Mouse (Mus musculus) cerebellum, adult 9-10 months (tissue): ENCODE data around the gene Prkce.

Experiments
- DNase-seq: peaks from one replicate; pipeline ENCODE4 v3.0.0; 2022

Gene Prkce

DNA sequence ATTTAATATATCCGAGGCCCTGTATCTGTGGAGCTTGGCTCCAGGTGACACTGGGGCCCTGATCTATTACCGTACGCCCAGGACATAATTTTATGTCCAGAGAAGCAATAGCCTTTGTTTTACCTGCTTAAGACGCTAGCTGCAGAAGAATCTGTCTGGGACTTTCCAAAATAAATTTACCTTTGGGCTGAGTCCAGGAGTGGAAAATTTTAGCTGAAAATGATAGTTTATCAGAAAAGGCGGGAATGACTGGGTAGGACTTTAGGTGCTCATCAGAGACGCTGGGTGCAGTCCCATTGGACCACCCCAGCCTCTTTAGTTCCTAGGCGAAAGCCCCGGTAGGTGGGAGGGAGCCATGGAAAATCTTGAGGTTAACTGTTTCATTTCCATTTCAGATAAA lies 58.6 kb downstream of the Prkce start:
- DNase-seq, result peak; percentile 62

DNA sequence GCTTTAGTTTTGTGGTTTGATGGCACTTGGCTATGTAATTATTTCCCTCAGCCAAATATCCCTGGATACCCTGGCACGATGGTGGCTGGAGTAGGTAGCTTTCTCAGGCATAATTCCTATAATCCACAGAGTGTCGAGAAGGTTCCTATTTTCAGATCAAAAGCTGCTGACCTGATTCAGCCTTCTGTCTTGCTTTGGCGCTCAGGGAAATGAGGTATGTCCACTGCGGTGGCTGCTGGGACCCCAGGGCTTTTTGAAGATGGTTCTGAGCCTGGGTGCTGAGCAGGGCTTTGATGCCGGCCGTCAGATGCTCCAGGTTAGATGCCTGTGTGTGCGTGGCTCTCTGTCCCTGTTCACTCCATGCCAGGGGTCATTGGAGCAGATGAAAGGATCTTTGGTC lies 59.0 kb downstream of the Prkce start:
- DNase-seq, result peak; percentile 66

DNA sequence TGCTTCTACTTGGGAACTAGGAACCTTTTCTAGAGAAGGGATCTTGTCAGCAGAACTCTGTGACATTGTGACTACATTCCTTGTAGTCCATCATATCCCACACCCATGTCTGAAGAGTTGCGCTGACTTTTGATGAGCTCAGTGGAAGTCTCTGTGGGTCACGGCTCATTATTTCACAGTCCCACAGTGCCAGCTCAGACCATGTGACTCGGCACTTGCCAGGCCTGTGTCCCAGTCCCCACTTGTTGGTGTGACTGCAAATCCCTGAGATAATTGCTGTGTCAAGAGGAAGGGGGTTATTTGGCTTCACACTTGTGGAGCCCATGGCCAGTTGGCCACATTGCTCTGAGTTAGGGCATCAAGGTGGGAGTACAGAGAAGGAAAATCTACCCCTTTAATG lies 59.8 kb downstream of the Prkce start:
- DNase-seq, result no peak

DNA sequence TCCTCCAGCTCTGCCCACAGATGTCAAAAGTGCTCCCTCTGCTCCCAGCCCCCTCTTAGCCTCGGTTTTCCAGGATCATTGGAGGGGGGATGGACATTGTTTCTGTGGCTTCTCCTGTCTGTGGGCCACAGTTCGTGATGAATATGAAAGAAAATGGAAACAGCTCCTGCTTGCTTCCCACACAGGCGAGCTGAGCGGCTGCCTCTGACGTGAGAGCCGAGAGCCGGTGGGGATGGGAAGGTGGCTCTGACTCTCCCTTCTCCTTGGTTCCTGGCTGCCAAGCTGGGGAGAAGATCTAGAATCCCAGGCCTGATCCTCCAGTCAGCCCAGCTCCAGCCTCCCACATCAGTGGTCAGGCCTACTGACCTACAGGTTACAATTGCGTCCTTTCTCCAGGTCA lies 61.3 kb downstream of the Prkce start:
- no peak for DNase-seq

DNA sequence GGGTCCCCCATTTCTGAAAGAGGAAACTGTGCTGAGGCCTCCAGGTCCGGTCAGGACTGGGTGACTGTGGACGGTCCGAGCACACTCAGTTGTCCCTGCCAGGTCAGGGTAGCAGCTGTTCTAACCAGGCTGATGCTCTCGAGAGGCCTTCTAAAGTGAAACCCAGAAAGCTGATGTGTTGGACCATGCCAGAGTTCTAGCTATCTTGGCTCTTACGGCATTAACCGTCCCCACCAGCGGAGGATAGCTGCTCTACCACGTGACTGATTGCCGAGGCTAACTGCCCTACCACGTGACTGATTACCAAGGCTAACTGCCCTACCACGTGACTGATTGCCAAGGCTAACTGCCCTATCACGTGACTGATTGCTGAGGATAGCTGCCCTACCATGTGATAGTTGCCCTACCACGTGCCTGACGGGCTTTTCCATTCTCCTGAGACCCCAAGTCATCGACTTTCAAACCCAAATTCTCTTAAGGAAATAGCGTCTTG lies 62.6 kb downstream of the Prkce start:
- DNase-seq, result no peak

DNA sequence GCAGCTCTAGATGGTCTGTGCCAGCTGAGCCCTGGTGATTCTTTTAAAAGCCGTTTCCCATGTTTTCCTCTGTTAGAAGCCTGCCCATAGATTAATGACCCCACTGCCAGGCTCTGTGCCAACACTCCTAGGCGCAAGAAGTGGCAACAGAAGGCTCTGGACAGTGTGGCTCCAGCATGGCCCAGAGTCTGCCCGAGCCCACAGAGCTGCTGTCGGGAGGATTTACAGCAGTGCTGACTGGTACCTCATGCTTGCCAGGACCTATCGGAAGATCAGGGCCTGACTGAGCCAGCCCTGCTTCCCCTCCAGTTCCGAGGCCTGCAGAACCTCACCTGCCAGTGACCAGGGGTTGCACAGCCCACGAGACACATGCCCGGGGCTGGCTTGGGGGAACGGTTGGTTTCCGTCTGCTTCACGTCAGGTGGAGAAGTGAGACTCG lies 64.2 kb downstream of the Prkce start:
- peak; percentile 82 for DNase-seq

DNA sequence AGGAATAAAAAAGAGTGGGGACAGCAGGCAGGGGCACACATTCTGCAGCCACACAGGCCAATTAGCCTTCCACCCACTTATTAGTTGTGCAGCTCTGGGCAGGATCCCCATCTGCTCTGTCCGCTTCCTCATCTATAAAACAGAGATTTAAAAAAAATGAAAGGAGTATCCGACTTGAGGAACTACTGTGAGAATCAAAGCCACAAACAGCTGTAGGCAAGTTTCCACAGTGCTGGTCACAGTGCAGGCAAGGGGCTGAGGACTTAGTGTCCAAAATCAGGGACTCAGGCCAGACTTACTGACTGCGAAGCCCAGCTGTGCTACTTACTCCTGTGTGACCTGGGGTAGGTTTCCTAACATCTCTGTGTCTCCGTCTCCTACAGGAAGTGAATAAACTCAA lies 64.7 kb downstream of the Prkce start:
- no peak for DNase-seq

DNA sequence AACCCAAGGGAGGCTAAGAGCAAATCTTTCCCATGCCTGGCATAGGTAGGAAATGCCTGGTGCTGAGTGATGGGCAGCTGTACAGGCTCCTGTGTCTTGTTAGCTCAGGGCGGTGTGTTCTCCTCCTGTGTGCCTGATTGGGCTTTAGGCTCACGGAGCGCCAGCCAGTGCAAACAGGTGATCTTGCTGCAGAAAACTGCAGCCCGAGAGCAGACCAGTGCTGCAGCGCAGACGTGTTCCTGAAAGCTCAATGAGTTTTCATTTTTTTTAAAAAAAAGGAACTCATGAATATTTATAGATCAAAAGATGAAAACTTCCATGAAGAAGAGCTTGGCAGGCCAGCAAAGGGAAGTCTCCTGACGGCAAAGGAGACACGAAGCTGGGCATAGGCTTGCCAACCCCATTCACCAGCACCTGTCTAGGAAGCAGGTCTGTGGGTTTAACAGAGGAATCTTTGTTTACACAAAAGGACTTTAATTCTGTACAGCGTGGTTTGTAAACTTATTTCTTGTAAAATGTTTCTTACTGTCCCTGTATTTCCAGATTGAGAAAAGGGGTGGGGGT lies 67.1 kb downstream of the Prkce start:
- DNase-seq, result no peak

DNA sequence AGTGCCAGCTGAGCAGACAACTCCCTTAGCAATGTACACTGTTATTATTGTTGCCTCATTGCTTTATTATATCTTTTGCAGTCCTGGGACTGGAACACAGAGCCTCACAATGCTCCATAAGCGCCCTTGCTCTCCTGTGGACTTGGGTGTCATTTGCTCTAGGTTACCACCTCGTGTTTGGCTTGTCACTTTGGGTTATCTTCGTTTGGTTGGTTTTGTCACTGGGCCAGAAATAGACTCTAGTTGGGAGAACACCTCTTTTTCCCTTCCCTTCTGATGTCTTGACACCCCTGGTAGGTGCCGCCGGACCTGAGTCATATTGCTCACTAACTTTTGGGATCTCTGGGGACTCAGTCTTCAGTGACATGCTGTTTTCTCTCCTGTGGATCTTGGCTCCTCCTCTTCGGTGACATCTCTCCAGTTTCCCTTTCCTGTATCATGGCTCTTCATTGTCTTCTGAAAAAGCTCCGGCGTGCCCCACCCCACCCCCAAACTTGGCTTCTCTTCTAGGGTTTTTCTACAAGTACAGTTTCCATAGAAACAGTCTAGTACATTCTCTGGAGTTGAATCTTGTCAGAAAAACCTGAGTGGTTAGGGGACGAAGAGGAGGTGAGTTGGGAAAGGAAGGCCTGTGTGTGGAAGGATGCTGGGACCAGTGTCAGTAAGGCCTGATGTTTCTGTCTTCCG lies 68.6 kb downstream of the Prkce start:
- peak; percentile 96 for DNase-seq

DNA sequence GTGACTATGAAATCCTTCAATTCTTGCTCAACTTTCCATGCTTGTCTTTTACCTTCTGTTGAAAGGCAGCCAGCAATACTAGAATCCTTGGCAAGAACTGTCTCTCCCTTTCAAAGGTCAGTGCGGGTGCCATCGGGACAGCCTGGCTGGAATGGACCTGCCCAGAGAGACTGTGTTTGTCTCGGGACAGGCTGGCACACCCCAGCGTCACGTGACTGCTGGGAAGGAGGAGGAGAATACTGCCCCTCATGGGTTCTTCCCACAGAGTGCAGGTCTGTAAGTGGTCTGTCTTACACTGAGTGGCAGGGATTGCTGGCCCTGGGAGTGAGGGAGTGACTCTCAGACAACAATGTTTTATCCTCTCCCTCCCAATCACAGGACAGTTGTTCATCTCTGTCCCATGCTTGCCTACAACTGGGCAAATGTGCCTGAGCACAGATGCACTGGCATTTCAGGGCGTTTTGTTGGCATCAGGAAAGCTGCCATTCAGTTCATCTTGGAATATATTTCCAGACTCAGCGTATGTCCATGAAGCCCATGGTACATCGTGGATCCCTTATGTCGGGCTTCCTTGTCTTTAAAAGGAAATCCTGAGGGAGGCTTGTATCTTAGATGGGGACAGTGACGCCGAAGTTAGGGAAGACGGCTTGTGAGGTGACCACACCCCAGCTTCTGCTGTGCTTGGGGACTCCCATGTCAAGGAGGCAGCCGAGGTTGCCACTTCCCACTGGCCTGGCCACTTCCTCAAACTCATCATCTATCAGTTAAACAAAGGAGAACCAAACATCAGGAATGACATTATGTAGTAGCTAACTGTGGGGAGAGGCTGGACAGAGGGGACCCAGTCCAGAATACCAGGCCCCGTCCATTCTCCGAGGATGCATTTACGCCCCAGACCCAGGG lies 69.5 kb downstream of the Prkce start:
- peak; percentile 78 for DNase-seq

DNA sequence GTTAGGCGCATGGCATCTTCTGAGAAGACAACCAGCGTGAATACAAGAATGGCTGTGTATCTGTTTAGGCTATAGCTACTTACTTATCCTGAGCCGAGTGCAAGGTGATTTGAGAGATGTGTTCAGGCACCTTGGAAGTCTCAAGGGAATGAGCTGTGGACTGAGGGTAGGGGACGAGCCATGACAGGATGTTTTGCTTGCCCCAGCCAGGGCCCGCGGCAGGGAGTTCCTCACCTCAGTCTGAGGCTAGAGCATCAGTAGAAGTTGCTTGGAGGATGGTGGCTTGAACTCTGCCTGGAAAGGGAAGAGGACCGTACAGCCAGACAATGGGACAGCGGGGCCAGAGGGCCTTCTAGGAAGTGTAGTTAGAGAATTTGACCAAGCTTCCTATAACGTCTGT lies 74.7 kb downstream of the Prkce start:
- no peak for DNase-seq

DNA sequence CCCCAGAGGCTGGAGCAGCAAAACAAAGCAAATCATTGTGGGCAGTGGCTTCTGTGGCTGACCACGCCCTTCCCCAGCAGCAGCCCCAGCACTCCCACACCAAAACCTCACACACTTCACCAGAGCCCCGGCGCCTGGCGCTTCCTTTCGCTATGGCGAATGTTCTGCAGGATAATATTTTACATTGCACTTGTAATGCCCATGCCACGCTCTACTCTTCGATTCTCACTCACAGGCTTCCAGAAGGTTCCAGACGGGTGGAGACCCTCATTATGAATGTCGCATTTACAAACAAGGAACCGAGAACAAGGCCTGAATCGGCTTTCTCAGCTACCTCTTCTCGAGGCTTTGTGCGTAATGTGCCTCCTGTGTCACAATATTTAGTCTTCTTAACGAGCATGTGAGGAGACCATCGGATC lies 75.5 kb downstream of the Prkce start:
- DNase-seq, result no peak

DNA sequence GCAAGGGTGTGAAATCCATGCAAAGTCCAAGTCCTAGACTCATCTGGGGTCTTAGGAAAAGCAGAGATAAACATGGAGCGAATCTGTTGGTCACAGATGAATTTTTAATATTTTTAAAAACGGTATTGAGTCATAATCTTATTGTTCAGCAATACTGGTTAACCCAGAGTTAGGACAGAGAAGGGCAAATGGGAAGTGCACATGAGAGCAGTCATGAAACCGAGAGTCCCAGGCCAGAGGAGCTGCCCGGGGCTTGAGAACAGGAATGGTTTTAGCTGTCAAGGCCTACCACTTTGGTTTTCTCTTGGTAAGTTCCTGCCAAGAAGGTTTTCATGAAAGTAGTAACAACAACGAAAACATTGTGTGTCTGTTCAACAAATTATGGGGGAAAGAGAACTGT lies 76.8 kb downstream of the Prkce start:
- no peak for DNase-seq

DNA sequence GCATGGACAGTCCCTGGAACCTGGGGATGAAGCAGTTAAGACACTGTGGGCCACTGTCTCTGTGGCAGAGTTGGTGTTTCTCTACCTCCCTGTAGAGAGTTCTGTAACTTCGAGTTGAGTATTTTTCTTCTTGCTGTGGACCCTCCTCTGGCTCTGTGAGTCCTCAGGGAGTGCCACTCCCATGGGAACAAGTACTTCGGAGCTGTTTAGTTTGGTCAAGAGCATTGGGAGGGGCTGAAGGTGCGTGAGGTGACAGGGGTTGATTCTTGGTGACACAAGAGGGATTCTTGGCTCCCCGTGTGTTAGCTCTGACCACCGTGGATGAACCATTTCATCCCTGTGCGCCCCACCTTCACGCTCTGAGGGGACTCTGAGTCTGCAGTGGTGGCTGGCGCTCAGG lies 81.2 kb downstream of the Prkce start:
- no peak for DNase-seq

DNA sequence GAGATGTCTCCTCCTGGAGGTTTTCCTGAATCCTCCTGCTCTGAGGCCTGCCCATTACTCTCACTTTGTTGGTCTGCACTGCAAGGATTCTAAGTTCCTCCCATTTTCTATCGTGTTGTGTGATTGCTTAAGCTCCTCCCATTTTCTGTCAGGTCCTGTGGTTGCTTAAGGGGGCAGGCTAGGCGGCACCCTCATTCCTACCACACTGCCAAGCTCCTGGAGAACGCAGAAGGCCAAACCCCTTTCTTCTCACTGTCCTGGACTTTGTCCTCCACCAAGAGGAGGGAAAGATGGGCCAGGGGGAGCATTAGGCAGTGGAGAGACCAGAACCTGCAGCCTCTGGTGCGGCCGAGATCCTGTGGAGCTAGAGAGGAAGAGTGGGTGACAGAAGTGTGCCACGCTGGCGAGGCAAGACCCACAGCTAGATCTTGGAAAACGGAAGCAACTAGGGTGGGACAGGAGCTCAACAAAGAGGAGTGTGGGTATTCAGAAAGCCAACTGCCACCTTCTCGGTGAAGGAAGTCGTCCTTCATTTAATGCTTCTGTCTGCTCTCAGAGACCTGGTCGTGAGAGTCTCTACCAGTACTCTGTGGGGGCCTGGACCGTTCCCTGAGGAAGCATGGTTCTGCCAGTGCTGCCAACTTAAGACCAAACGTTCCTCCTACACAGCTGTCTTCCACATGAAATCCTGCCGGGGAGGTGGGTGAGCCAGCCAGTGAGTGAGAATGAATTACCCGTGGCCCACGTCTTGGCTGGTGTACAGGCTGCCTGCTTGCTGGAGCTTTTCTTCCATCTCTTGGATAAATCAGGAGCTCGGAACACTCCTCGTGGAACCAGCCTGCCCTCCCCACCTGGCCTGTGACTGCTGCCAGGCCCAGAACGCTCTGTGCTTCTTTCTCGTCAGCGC lies 82.2 kb downstream of the Prkce start:
- DNase-seq, result peak; percentile 93

DNA sequence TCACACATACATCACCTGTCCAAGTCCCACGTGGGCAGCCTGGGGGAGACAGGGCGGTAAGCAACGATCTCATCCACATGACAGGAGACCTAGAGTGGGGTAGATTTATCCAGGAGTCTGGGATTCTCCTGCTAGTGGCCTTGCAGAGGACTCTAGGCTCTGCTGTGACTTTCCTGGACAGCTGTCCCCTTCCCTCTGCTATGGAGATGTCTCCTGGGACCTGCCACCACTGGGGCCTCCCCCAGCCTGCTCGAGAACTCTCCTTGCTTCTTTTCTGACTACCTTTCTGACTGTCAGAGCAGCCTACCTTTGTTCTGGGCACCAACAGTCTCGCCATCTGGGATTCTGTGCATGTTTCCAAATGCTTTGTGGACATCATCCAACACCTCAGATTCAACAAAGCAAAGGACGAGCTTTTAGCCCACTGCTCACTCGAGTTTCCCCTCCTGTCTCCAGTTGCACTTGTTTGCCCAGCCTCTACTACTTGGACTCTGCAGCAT lies 82.9 kb downstream of the Prkce start:
- peak; percentile 94 for DNase-seq

DNA sequence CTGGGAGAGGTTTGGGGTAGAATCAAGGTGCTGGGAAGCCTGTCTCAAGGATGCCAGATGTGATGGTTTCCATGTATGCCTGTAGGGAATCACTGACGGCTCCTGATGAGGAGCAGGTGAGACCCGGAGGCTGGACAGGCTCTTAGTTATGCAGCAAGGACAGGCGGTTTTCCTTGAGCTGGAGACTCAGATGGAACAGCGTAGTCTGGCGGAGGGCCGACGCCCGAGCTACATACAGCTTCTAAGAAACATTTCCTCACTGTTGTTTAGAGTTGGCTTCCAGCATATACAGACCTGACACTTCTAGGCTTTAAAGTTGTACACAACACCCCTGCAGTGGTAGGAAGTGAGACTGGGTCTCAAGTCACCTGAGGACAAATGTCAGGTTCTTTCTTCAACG lies 86.3 kb downstream of the Prkce start:
- no peak for DNase-seq

DNA sequence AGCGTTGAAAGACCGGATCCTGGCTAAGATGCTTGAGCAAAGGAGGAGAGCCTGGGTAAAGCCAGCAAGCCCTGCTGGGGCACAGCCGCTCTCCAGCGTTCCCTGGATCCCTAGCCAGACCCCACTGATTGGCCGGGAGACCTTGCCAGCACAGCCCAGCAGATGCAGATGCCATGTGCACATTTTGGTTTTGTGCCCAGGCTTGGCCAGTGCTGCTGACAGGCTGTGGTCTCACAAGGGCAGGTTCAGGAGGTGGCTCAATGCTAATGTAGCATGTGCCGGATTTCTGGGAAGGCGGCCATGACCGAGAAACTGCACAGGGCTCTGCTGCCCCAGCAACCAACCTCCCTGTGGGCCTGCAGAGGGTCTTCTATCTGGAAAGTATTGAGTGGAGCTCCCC lies 86.7 kb downstream of the Prkce start:
- DNase-seq, result peak; percentile 93

DNA sequence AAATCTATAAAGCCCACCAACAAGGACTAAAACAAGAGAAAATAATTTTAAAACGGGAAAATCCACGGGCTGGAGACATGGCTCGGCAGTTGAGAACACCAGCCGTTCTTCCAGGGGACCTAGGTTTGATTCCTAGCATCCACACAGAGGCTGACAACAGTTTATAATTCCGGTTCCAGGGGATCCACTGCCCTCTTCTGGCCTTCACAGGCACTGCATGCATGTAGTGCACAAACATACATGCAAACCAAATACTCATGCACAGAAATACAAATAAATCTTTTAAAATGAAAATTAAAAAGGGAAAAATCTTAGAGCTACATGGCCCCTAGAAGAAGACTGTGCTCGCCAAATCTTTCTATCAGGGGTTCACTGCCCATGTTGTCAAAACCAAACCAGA lies 87.4 kb downstream of the Prkce start:
- no peak for DNase-seq

DNA sequence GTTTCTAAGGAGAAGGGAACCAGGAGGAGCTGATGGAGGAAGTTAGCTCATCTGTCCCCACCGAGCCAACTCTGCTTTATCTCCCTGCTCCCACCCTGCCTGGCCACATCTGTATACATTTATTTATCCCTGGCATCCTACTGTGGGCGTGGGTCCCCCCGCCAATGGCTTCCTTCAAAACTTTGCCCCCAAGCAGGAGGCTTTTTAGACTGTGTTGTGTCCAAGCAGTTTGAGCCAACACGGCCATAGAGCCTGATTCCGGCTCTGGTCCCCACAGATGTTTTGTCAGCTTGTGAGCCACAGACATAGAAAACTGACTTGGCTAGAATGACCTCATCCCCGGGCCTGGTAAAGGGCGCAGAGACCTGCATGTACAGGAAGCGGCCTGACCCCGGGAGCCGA lies 89.1 kb downstream of the Prkce start:
- no peak for DNase-seq

DNA sequence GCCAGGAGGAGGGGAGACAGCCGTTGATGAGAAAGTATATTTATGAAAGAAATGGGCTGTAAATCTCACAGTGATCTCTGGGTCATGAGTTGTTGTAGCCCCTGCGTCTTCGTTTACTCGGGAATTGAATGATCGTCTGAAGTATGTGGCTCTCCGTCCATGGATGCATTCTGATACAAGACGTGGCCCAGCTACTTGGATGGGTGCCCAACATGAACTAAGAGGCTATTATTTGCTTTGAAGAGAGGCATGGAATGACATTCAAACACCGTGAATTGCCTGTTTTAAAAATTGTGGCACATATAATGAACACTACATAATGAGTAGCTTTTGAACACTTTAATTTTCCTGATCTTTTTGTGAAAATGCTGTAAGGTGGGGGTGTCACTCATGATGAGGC lies 93.5 kb downstream of the Prkce start:
- no peak for DNase-seq

DNA sequence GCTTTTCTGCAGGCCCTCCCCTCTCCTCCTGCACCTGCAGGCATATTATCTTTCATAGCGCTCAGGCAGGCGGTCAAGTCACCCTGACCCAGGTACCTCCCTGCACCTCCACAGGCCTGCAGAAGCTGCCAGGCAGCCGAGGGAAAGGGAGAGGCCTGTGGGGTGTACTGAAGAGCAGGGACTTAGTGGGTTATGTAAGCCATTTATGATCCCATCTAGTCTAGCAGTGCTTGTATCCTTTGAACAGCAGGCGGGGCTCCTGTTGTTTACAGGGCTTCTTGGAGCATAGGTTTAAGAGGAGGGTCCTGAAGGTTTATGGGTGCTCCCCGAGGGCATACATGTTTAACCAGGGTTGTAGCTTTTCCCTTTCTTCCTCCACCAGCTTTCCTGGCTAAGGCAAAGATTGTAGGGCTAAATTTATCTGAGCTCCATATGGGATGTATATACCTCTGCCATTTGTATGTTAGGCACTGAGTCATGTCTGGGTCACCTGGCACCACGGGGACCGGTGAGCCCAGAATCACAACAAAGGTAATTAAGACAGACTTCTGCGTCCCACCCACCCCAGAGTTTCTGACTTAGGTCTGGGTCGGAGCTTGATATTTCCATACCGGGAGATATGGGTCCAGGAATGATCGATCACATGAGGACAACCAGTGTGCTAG lies 96.5 kb downstream of the Prkce start:
- DNase-seq, result peak; percentile 68
